Mouse (Mus musculus) monocyte, adult 5-6 weeks (primary cell): ENCODE data around the gene Mybpc3. TPM values are rescaled to one million over a fixed set of nuclear protein-coding genes. Genes with fewer than 3 reads are reported as not detected.

Experiments used
- ATAC-seq: fragments of 153-309, 156-312 bp; replicated peaks from 2 replicates; pipeline ENCODE4 v1.8.0; 2017; ENCODE audit warnings: mild to moderate bottlenecking; ENCODE audit not compliant: low TSS enrichment, insufficient number of reproducible peaks, severe bottlenecking, poor library complexity, low FRiP score
- total RNA-seq: library from RNA; stranded (forward); fragments of 200-1000, 200-491, 200-594 nt; gene quantifications from 3 replicates; pipeline ENCODE4 v1.2.3, GENCODE M21; 2017

The Mybpc3 gene
- total RNA-seq, 1 experiment from 2014 or later: 5.2 TPM

GRCm38 (mm10) chr2:91183711-91184405 is 65.9 kb downstream of the Mybpc3 start, which contains the start of gene Madd:
Gene Madd, minus strand, starts transcription at chr2:91183837.
- peak; percentile 80 for ATAC-seq

Other genes with a start within 250 kb of the Mybpc3 start
- not detected in 3 replicates for gene C1qtnf4, start 232.3 kb upstream of the Mybpc3 start, total RNA-seq
- 8.5 to 26.3 TPM (median 9.7 TPM) in 3 replicates for gene Kbtbd4, start 213.4 kb upstream of the Mybpc3 start, total RNA-seq
- 58.5 to 72.9 TPM (median 61.1 TPM) in 3 replicates for gene Ndufs3, start 213.3 kb upstream of the Mybpc3 start, total RNA-seq
- 22.3 to 60.8 TPM (median 27.6 TPM) in 3 replicates for gene Celf1, start 177.8 kb upstream of the Mybpc3 start, total RNA-seq
- 4.3 TPM in 1 of 3 replicates, not detected in the others for gene Rapsn, start 82.5 kb upstream of the Mybpc3 start, total RNA-seq
- gene Psmc3, start 64.1 kb upstream of the Mybpc3 start, total RNA-seq: 235 to 255 TPM (median 248 TPM) in 3 replicates
- 15.6 to 33.3 TPM (median 26.7 TPM) in 3 replicates for gene Slc39a13, start 47.7 kb upstream of the Mybpc3 start, total RNA-seq
- 306 to 616 TPM (median 505 TPM) in 3 replicates for gene Spi1, start 35.8 kb upstream of the Mybpc3 start, total RNA-seq
- 66.0 to 190 TPM (median 155 TPM) in 3 replicates for gene Madd, start 65.7 kb downstream of the Mybpc3 start, total RNA-seq
- 6.7 to 13.1 TPM (median 9.3 TPM) in 3 replicates for gene Nr1h3, start 84.7 kb downstream of the Mybpc3 start, total RNA-seq
- 16.0 to 20.6 TPM (median 17.2 TPM) in 3 replicates for gene Acp2, start 84.7 kb downstream of the Mybpc3 start, total RNA-seq
- gene Ddb2, start 118.8 kb downstream of the Mybpc3 start, total RNA-seq: 8.5 to 15.4 TPM (median 8.8 TPM) in 3 replicates
- 0.53 TPM in 1 of 3 replicates, not detected in the others for gene Pacsin3, start 137.8 kb downstream of the Mybpc3 start, total RNA-seq
- gene Arfgap2, start 146.8 kb downstream of the Mybpc3 start, total RNA-seq: 34.0 to 45.8 TPM (median 35.3 TPM) in 3 replicates